Mouse (Mus musculus) left cerebral cortex, postnatal 36 days (tissue): ENCODE data around the gene Apoc1. TPM values are rescaled to one million over a fixed set of nuclear protein-coding genes. Genes with fewer than 3 reads are reported as not detected.
A peak's percentile ranks its signal among the peaks of the same experiment; 100 is the strongest.

Experiments used
- DNase-seq, 2 experiments: peaks; one replicate each; pipeline ENCODE4 v3.0.0; 2021 to 2022; ENCODE audit warnings: low spot score in 2 of 2, mixed read lengths in 1 of 2
- intact Hi-C: fragments of 180-260 bp; cut with DNase I; formaldehyde crosslinking; loops from one replicate; pipeline ENCODE4 v1.15.1; 2025
- total RNA-seq, 2 experiments: library from RNA; stranded (reverse); gene quantifications; 2 replicates each; pipeline ENCODE4 v1.2.3; 2021

Gene Apoc1
- total RNA-seq, 2 experiments from 2014 or later: 1.5 to 2.9 TPM

- intact Hi-C loops: no loop called here
These were observed 20.0 kb upstream of the Apoc1 start for GRCm38 (mm10) chr7:19712414-19712813.

GRCm38 (mm10) chr7:19710650-19711049, 18.2 kb upstream of the Apoc1 start:
- intact Hi-C loops: no loop called here

More at GRCm38 (mm10) chr7:19712414-19712813, 20.0 kb upstream of the Apoc1 start:
- DNase-seq: no peak

DNA sequence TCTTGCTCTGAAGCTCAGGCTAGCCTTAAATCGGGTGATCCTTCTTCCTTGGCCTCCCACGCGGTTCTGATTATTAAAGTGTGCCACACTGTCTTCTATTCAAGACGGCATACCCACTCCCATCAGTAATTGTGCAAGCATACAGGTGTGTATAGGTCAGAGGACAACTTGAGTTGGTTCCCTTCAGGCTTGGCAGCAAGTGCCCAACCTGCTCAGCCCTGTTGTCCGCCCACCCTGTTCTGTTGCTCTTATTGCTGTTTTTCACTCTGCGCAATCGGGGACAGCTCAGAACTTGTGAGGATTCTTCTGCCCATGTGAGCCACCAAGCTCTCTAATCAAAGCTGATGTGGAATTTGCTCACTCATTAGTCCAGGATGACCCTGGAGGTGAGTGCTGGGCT, 12.8 kb upstream of the Apoc1 start:
- intact Hi-C loops: no loop called here

More at GRCm38 (mm10) chr7:19710650-19711049, 18.2 kb upstream of the Apoc1 start:
- no peak for DNase-seq

DNA sequence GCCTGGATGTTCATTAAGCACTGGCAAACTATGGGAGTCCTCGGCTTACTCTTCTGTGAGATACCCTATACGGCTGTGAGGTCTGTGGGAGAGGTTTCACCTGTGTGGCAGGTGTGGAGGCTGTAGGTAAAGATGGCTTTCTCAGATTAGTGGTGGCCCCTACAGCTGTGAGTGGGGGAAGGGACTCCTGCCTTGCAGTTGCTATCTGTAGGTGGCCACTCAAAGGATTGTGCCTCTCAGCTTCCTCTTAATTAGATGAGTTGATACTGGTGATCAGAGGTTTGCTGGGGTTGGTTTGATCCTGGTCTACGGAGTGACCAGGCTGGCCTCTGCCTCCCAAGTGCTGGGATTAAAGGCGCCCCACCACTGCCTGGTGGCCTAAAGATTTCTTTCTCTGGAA, 12.0 kb upstream of the Apoc1 start:
- DNase-seq: no peak
- intact Hi-C loops: no loop called here

More for the DNA sequence above, 12.8 kb upstream of the Apoc1 start:
- DNase-seq: no peak

- intact Hi-C loops: no loop called here
- DNase-seq: no peak
These were observed 10.5 kb upstream of the Apoc1 start for GRCm38 (mm10) chr7:19702859-19703555.

DNA sequence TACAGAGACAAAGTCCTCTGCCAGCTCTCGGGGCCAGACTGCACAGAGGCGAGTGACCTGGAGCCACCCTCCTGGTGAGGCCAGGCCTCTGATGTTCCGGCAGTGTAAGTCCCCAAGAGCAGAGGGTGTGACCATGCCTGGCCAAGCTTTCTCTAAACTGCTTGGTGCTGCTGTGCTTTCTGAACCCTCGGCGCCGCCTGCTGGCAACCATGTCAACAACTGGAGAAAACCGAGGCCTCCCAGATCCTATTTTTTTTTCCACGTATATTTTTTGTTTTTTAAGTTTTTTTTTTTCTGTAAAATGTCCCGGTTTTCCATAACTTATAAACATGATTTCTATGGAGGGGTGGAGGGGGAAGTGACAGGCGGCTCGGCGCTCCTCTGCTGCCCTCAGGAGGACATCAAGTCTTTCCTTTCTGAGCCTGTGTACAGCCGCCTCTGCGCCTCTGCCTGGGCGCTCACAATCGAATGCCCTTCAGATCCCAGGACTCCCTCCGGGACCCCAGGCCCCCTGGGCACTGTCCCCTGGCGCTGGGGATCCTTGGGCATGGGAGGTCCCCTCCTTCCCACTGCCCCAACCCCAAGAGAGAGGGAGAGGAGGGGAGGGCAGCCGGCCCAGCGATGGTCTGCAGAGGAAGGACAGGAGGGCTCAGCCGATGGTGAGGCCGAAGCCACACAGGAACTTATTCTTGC, 8.8 kb upstream of the Apoc1 start:
- peak; percentile 54 to 63 for DNase-seq
- intact Hi-C loops: loop anchor here (1.0 kb wide), 1 partner anchor 32 kb away; no protein-coding TSS in a partner anchor

- DNase-seq: no peak
- intact Hi-C loops: loop anchor here (1.0 kb wide), 1 partner anchor 31 kb away; no protein-coding TSS in a partner anchor
These were observed 8.0 kb upstream of the Apoc1 start for GRCm38 (mm10) chr7:19700299-19701068.

GRCm38 (mm10) chr7:19699827-19700148, 7.3 kb upstream of the Apoc1 start:
- no peak for DNase-seq
- intact Hi-C loops: no loop called here

DNA sequence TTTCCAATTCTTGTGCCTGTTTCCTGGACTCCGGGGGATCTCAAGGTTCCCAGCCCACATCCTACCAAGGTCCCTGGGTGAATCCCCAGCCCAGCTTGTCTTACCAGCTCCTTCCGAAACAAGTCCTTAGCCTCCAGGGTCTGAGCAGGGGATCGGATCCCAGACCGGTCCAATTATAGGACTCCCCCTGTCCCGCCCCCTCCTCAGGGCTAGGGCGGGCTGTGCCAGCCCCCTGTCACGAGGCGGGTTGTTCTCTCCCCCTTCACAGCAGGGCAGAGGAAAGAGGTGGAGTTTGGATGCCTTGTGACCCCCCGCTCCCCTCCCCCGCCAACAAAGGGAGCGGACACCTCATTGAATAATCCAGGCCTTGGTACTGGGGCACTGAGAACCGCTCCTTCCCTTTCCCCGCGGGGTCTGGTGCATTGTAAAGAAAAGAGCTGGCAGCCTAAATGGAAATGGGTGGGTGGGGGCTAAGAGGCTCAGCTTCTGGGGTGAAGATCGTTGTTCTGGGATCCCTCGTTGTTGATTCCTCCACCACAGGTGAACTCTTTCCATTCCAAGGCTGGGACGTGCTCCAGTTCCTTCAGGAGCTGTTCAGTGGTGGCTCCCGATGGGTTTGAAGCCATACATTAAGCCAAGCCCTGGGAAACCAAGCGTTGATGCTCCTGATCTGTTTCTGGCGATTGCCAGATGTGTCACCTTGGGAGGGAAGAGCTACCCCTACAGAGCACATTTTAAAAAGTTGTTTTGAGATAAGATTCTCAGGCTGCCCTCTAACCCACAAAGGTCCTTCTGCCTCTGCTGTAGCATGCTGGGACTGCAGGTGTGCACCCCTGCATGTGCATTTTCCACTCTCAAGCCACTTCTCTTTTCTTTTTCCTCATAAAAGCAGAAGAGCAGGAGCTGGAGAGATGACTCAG, 6.7 kb upstream of the Apoc1 start, which contains the start of gene Apoe:
Gene Apoe (minus strand): TSS at position 282 of the 920 bp plus-strand sequence.
- DNase-seq: peak; percentile 50 to 55
- intact Hi-C loops: no loop called here

DNA sequence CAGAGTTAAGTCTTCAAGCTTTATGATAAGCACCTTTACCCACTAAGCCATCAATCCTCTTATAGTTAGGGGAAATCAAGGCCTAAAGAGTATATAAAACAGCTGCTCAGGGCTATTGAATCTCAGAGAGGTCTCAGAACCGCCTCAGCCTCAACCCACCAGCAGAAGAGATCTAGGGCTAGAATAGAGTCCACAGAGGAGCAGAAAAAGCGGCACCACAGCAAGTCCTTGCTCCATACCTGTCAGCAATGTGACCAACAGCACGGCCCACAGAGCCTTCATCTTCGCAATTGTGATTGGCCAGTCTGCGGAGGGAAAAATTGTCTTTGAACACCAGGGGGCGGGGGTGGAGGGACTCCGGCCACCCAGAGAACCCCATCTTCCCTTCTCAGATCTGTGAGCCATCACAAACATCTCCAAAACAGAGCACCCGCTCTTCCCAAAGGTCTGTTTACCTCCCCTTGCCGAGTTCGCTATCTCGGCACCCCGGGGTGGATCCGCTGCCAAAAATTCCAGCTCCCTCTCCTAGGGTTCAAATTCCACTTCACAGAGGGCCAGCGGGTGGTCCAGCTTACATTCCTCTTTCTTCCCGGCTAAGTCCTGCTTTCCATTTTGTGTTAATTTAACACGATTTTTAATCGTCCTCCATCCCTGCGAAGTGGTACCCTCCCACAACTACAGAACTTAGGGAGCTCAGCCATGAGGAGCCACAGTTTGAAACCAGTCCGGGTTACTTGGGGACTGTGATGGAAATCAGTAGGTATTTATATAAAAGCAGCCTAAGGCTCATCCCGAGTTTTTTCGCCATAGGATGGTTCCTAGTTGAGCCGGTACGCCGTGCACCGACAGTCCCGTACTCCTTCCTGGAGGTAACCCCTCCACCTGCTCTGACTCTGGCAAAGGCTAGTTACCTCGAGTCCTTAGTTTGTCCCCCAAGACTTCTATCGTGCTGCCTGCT, 5.8 kb upstream of the Apoc1 start:
- intact Hi-C loops: no loop called here

DNA sequence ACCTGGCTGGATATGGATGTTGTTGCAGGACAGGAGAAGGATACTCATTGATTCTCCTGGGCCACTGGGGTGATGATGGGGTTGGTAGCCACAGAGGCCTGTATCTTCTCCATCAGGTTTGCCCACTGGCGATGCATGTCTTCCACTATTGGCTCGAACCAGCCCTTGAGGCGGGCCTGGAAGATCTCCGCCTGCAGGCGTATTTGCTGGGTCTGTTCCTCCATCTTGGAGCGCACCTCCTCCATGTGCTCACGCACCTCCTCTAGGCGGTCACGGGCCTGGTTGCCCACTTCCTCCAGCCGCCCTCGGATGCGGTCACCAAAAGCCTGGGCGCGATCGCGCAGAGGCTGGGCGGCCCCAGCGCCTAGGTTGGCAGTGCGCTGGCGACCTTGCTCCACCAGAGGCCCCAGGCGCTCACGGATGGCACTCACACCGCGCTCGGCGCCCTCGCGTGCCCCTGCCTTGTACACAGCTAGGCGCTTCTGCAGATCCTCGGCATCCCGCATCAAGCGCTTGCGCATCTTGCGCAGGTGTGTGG, 3.9 kb upstream of the Apoc1 start:
- intact Hi-C loops: no loop called here

More for the DNA sequence above, 5.8 kb upstream of the Apoc1 start:
- DNase-seq: no peak

GRCm38 (mm10) chr7:19695881-19696280, 3.4 kb upstream of the Apoc1 start:
- intact Hi-C loops: no loop called here

More for the DNA sequence above, 3.9 kb upstream of the Apoc1 start:
- no peak for DNase-seq

GRCm38 (mm10) chr7:19695213-19695594, 2.7 kb upstream of the Apoc1 start:
- intact Hi-C loops: no loop called here
- no peak for DNase-seq

More at GRCm38 (mm10) chr7:19695881-19696280, 3.4 kb upstream of the Apoc1 start:
- no peak for DNase-seq

- intact Hi-C loops: no loop called here
- no peak for DNase-seq
These were observed 2.1 kb upstream of the Apoc1 start for GRCm38 (mm10) chr7:19694336-19695212.

DNA sequence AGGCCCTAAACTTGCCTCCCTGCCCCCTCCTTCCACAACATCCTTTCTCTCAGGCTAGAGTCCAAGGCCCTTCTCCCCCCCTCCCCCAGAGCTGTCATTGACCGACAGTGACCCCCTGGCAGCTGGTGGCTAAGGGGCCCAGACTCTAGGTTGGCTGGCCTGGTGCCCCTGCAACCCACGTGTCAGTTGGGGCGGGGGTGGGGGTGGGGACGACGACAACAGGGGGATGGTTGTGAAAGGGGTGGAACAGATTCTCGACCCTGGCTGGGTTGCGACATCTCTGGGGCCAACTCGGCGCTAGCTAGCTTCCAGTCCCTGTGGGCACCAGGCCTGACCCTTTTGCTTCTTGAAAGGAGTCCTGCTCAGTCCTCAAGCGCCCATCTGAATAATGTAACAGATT, 961 bp upstream of the Apoc1 start:
- DNase-seq: no peak

DNA sequence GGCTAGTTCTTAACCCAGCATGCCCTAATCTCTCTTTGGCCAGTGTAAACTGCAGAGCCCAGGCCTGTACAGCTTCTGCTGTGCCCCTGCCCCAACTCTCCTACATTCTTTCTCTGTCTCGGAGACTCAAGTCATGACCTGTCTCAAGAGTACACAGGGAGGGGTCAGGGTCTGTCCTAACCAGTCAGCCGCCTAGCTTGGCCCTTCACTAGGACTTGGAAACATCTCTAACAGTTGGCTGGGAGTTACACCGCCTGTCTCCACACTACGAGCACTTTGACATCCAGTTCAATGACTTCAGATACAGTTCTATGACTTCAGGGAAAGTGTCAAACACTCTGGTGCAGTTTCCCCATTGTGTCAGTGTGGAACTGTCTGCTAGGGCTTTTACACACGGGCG, 1.0 kb downstream of the Apoc1 start:
- intact Hi-C loops: no loop called here
- DNase-seq: no peak

More for the DNA sequence above, 961 bp upstream of the Apoc1 start:
- intact Hi-C loops: no loop called here

DNA sequence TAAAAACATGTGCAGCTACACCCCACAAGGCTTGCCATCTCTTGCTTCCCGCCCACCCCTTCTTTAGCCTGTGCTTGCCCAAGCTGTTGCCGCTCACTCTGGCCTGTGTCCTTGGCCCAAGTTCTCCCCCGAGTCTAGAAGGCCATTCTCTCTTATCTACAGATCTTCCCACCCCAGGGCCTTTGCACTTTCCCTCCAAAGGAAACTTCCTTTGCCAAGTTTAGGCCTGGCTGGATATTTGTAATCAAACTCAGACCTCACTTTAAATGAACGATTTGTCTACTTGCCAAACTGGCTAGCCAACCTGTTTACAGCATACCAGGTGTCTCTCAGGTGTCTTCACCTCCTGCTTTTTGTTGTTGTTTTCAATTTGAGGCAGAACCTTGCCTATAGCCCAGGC, 1.6 kb downstream of the Apoc1 start:
- DNase-seq: no peak
- intact Hi-C loops: no loop called here
